Mouse (Mus musculus) brain, embryonic 14.5 days (tissue): ENCODE data around the gene Krt36.

Experiments
- CTCF ChIP-seq: fragments of 200-500 bp; IDR thresholded peaks from 2 replicates; pipeline ENCODE4 v1.5.1; 2012; ENCODE audit warnings: inconsistent platforms, mild to moderate bottlenecking, moderate library complexity, borderline replicate concordance; ENCODE audit not compliant: insufficient read depth, insufficient read length; ENCODE audit errors: extremely low read depth
- POLR2A ChIP-seq: fragments of 200-500 bp; IDR thresholded peaks from 2 replicates; pipeline ENCODE4 v1.6.1; 2012; ENCODE audit warnings: mild to moderate bottlenecking, inconsistent platforms, borderline replicate concordance; ENCODE audit not compliant: poor library complexity, insufficient read depth, insufficient read length, severe bottlenecking; ENCODE audit errors: extremely low read depth

- TF ChIP-seq CTCF = no peak
- TF ChIP-seq POLR2A = no peak
Measured at GRCm38 (mm10) chr11:100148615-100149330, 43.3 kb upstream of the Krt36 start, which contains the start of gene Krt19.
